Mouse (Mus musculus) cerebellum, adult 2 months (tissue): ENCODE results near the gene Hspa5. TPM values are rescaled to one million over a fixed set of nuclear protein-coding genes. Genes with fewer than 3 reads are reported as not detected.
A peak's percentile ranks its signal among the peaks of the same experiment; 100 is the strongest.
"Not testable (repeated sequence)": the region's sequence is repeated elsewhere in the genome, so short reads cannot be mapped to it uniquely, and the experiment has no call there.

Experiments
- DNase-seq, 2 experiments: peaks; one replicate each; pipeline ENCODE4 v3.0.0; 2021
- H3K27ac ChIP-seq: fragments of 200-500 bp; 2 replicates; pipeline ENCODE4 v1.5.1; 2012; ENCODE audit warnings: low read length, control low read depth, inconsistent platforms; ENCODE audit not compliant: insufficient read depth
- H3K27me3 ChIP-seq: fragments of 200-500 bp; 2 replicates; pipeline ENCODE4 v1.6.1; 2012; ENCODE audit warnings: inconsistent platforms, mild to moderate bottlenecking, low read length, moderate library complexity; ENCODE audit not compliant: control insufficient read depth, insufficient read depth
- H3K4me1 ChIP-seq: fragments of 200-500 bp; 2 replicates; pipeline ENCODE4 v1.6.1; 2011; ENCODE audit warnings: low read length; ENCODE audit not compliant: control insufficient read depth, insufficient read depth
- H3K4me3 ChIP-seq: fragments of 200-500 bp; replicated peaks from 2 replicates; pipeline ENCODE3; 2011; ENCODE audit warnings: mild to moderate bottlenecking, low read depth, low read length, control low read depth; ENCODE audit not compliant: insufficient read depth
- CTCF ChIP-seq: fragments of 200-500 bp; IDR thresholded peaks from 2 replicates; pipeline ENCODE4 v1.5.1; 2011; ENCODE audit warnings: low read depth, mild to moderate bottlenecking, control low read depth, low read length, moderate library complexity, borderline replicate concordance; ENCODE audit not compliant: insufficient read depth
- POLR2A ChIP-seq: fragments of 200-500 bp; IDR thresholded peaks from 2 replicates; pipeline ENCODE4 v1.6.1; 2011; ENCODE audit warnings: low read length, control low read depth, borderline replicate concordance; ENCODE audit not compliant: insufficient read depth
- WGBS: fragments of 180-500 bp; shearing (Covaris S2); methylation state at CpG from one replicate; pipeline ENCODE4 v1.1.7; 2018; 5-methylcytosine and 5-hydroxymethylcytosine counted together
- polyA plus RNA-seq: library from polyadenylated mRNA; depleted of rRNA; stranded (reverse); fragments of >200 nt; gene quantifications from 2 replicates; pipeline ENCODE4 v1.2.3, GENCODE M21; 2012

The Hspa5 gene
- polyA plus RNA-seq, 1 experiment = 226 TPM

DNA sequence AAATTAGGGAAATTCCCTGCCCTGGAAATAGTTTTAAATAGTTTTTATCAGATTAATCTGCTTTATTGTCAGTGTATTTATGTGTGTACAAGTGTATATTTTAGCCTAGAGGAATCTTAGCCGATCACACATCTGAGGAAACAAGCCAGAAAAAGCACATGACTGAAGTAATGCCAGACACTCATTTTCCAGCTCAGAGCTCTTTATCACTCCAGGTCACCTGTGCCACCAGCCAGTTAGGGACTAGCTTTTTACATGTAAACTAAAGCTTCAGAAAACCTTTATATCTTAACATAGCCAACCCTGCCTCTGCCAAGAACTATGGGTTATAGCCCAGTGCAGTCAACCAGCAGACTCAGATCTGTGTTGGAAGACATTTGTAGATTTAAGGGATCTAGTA is 33.0 kb downstream of the Hspa5 start:
- no peak overlapping the region for H3K4me3 ChIP-seq
- TF ChIP-seq POLR2A (no peak), CTCF (no peak)
- 2% methylated on average over 1 of the region's 1 CpGs for WGBS
- peak in 1 of 2 experiments; percentile 33 for DNase-seq
- H3K27me3 ChIP-seq = no peaks in the 10 kb centered on the region
- no peak overlapping the region for H3K27ac ChIP-seq
- peaks cover 5% of the 10 kb centered on the region; the same call in 1 of the 2 replicates for H3K4me1 ChIP-seq

DNA sequence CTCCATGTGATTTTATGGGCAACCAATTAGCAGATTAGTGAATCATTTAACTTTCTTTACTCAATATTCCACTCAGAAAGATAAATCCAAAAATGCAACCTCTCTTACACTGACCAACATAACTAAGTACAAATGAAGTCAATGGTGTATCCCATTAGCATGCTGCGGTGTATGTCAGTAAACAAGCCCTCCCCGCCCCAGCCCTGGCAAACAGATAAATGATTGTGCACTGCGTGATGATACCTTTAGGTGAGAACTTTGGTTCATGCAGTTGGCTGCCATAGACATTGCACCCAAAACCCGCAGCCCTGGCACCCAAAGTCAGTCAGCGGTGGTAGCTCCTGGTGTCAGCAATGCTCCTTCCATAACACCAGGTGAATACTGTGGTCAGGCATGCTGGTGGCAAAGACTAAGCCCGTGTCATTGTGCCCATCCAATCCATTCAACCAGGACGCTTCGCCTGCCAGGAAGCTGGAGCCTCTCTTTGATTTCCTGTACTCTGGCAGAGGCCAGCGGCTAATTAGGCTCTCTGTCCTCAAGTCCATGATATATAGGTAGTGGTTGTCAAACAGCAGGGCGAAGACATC is 33.7 kb downstream of the Hspa5 start:
- DNase-seq = no peak
- Histone ChIP-seq H3K27me3 (no peaks in the 10 kb centered on the region), H3K4me1 (peaks cover 5% of the 10 kb centered on the region; the same call in 1 of the 2 replicates), H3K27ac (no peak overlapping the region), H3K4me3 (no peak overlapping the region)
- no peak for TF ChIP-seq POLR2A
- no peak for TF ChIP-seq CTCF
- 83% methylated on average over 10 of the region's 10 CpGs for WGBS

DNA sequence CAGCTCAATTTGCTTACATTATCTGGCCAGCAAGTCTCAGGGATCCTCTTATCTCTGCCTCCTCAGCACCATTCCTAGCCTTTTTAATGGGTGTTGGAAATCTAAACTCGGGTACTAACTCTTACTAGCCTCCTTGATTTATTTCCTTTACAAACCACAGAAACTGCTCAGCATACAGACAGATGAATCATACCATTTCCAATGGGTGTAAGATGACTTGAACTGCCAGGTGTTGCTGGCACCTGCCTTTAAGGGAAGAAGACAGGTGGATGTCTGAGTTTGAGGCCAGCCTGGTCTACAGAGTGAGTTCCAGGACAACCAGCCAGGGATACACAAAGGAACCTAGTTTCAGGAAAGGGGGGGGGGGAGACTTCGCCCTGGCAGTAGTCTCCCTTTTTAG is 36.3 kb downstream of the Hspa5 start:
- TF ChIP-seq CTCF (no peak), POLR2A (no peak)
- Histone ChIP-seq H3K27me3 (no peaks in the 10 kb centered on the region), H3K4me3 (no peak overlapping the region), H3K27ac (no peak overlapping the region), H3K4me1 (peaks cover 5% of the 10 kb centered on the region; the same call in 1 of the 2 replicates)
- DNase-seq = no peak
- WGBS = 91% methylated on average over 2 of the region's 2 CpGs

- Histone ChIP-seq H3K27ac (no peak overlapping the region), H3K4me1 (peaks cover 5% of the 10 kb centered on the region; the same call in 1 of the 2 replicates), H3K27me3 (no peaks in the 10 kb centered on the region), H3K4me3 (no peak overlapping the region)
- no peak for TF ChIP-seq CTCF
- 97% methylated on average over 1 of the region's 1 CpGs for WGBS
- no peak for DNase-seq
Observed at GRCm38 (mm10) chr2:34809568-34809967, 37.8 kb downstream of the Hspa5 start.

DNA sequence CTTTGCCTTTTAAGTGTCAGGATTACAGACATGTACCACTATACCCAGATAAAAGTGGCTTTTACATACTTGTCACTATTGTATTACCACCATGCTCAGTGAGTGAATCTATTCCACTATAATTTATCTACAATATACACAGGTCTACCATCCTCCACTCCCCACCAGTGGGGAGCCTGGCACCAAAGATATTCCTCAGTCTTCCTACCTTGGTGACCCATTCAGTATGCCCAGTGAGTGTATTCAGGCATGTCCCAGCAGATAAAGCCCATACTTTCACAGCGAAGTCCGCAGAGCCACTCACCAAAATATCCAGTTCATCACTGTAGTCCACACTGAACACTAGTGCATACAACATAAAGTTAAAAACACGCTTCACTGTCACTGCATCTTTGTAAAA is 39.0 kb downstream of the Hspa5 start:
- no peak for TF ChIP-seq POLR2A
- no peak for TF ChIP-seq CTCF
- no peaks in the 10 kb centered on the region for H3K27me3 ChIP-seq
- WGBS = 91% methylated on average over 3 of the region's 3 CpGs
- H3K4me3 ChIP-seq = no peak overlapping the region
- no peaks in the 10 kb centered on the region; the same call in 1 of the 2 replicates for H3K4me1 ChIP-seq
- H3K27ac ChIP-seq = no peak overlapping the region
- no peak for DNase-seq

- Histone ChIP-seq H3K27ac (no peak overlapping the region), H3K27me3 (no peaks in the 10 kb centered on the region), H3K4me3 (no peak overlapping the region), H3K4me1 (no peaks in the 10 kb centered on the region)
- no peak for DNase-seq
- 61% methylated on average over 7 of the region's 7 CpGs for WGBS
- TF ChIP-seq POLR2A = no peak
- TF ChIP-seq CTCF = no peak
Observed at GRCm38 (mm10) chr2:34812706-34813105, 40.9 kb downstream of the Hspa5 start.

GRCm38 (mm10) chr2:34815893-34816292 is 44.1 kb downstream of the Hspa5 start:
- H3K27ac ChIP-seq, DNase-seq, H3K4me1 ChIP-seq, H3K4me3 ChIP-seq, H3K27me3 ChIP-seq: not testable (repeated sequence)
- 94% methylated on average over 2 of the region's 2 CpGs for WGBS

DNA sequence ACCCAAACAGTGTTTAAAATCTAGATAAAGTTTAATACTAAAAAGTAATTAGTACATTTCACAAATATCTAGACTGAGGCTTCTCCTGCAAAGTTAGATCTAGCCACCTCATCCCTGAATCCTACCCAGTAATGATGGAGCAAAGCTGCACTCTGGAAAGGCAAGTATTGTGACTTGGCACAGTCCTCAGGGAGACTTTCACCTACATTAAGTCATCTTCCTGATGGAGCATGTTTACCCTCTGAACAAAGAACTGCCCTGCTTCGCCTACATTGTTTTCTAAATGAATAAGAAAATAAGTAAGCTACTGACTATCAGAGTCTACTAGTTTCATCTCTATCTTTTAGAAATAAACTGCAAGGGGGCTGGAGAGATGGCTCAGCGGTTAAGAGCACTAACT is 46.7 kb downstream of the Hspa5 start:
- no peak for TF ChIP-seq CTCF
- no peak for TF ChIP-seq POLR2A
- DNase-seq = no peak
- WGBS = 95% methylated on average over 2 of the region's 2 CpGs
- no peaks in the 10 kb centered on the region for H3K27me3 ChIP-seq
- H3K4me3 ChIP-seq = no peak overlapping the region
- H3K27ac ChIP-seq = no peak overlapping the region
- H3K4me1 ChIP-seq = no peaks in the 10 kb centered on the region
